Mouse (Mus musculus) spleen, postnatal 36 days (tissue): Measurements from ENCODE around the gene Gm5108.
A peak's percentile ranks its signal among the peaks of the same experiment; 100 is the strongest.

Source experiments
- DNase-seq, 2 experiments: peaks; one replicate each; pipeline ENCODE4 v3.0.0; 2022; ENCODE audit warnings: low spot score in 2 of 2, mixed read lengths in 1 of 2

The Gm5108 gene

GRCm38 (mm10) chr5:67941369-67941768 lies at the start of gene Gm5108:
TSS of gene Gm5108 (plus strand) at chr5:67941669.
- DNase-seq: no peak

GRCm38 (mm10) chr5:67898921-67899320 lies 42.5 kb upstream of the Gm5108 start:
- no peak for DNase-seq

- no peak for DNase-seq
Measured at GRCm38 (mm10) chr5:67904555-67904954, 36.9 kb upstream of the Gm5108 start.

GRCm38 (mm10) chr5:67930584-67930983 lies 10.9 kb upstream of the Gm5108 start:
- no peak for DNase-seq

GRCm38 (mm10) chr5:67931623-67932022 lies 9.8 kb upstream of the Gm5108 start:
- no peak for DNase-seq

- no peak for DNase-seq
Measured at GRCm38 (mm10) chr5:67943199-67943598, 1.7 kb downstream of the Gm5108 start.

GRCm38 (mm10) chr5:67944074-67944785 lies 2.8 kb downstream of the Gm5108 start:
- no peak for DNase-seq

- DNase-seq: no peak
Measured at GRCm38 (mm10) chr5:67946321-67946720, 4.9 kb downstream of the Gm5108 start, which contains the start of gene Gm21905. TSS of gene Gm21905 (minus strand) at chr5:67946421.

- DNase-seq: no peak
Measured at GRCm38 (mm10) chr5:67947006-67947405, 5.5 kb downstream of the Gm5108 start.

GRCm38 (mm10) chr5:67948074-67948473 lies 6.6 kb downstream of the Gm5108 start:
- no peak for DNase-seq

GRCm38 (mm10) chr5:67954097-67954496 lies 12.6 kb downstream of the Gm5108 start:
- DNase-seq: no peak

- no peak for DNase-seq
Measured at GRCm38 (mm10) chr5:67955486-67955885, 14.0 kb downstream of the Gm5108 start.

- DNase-seq: no peak
Measured at GRCm38 (mm10) chr5:67961708-67962629, 20.5 kb downstream of the Gm5108 start.

GRCm38 (mm10) chr5:67969536-67969935 lies 28.1 kb downstream of the Gm5108 start:
- no peak for DNase-seq

- no peak for DNase-seq
Measured at GRCm38 (mm10) chr5:67981946-67982526, 40.6 kb downstream of the Gm5108 start.

GRCm38 (mm10) chr5:67990426-67990825 lies 49.0 kb downstream of the Gm5108 start:
- DNase-seq: no peak

- no peak for DNase-seq
Measured at GRCm38 (mm10) chr5:68002611-68003010, 61.1 kb downstream of the Gm5108 start.

- DNase-seq: no peak
Measured at GRCm38 (mm10) chr5:68003904-68004303, 62.4 kb downstream of the Gm5108 start.

GRCm38 (mm10) chr5:68004419-68004818 lies 63.0 kb downstream of the Gm5108 start:
- no peak for DNase-seq

GRCm38 (mm10) chr5:68007074-68007473 lies 65.6 kb downstream of the Gm5108 start:
- DNase-seq: no peak

GRCm38 (mm10) chr5:68011569-68011968 lies 70.1 kb downstream of the Gm5108 start:
- no peak for DNase-seq

GRCm38 (mm10) chr5:68012618-68013017 lies 71.1 kb downstream of the Gm5108 start:
- peak; percentile 37 to 58 for DNase-seq
